Mouse (Mus musculus) embryonic facial prominence, embryonic 14.5 days (tissue): ENCODE measurements at regions not wholly inside any gene's neighbourhood (a gene's known extent, or its start where the extent isn't known, plus 50 kb on each side); places are given as distances from the start of the nearest gene placed in this dataset.
A peak's percentile ranks its signal among the peaks of the same experiment; 100 is the strongest.

Experiments used
- ATAC-seq: fragments of 200-750 bp; cut with Nextera tagmentation; 2 replicates; pipeline ENCODE4 v1.8.0; 2017; ENCODE audit warnings: low read depth, moderate number of reproducible peaks, moderate TSS enrichment
- DNase-seq: peaks from one replicate; pipeline ENCODE4 v3.0.0-alpha.2; 2015; ENCODE audit warnings: low spot score
- H3K27ac ChIP-seq: fragments of 300-500 bp; sonication (generic); replicated peaks from 2 replicates; pipeline ENCODE4 v1.5.1; 2014; ENCODE audit warnings: low read depth, mild to moderate bottlenecking, low read length, moderate library complexity
- H3K27me3 ChIP-seq: fragments of 300-500 bp; sonication (generic); replicated peaks from 2 replicates; pipeline ENCODE4 v1.6.1; 2014; ENCODE audit warnings: low read length; ENCODE audit not compliant: control insufficient read depth, insufficient read depth
- H3K36me3 ChIP-seq: fragments of 300-500 bp; sonication (generic); 2 replicates; pipeline ENCODE4 v1.6.1; 2014; ENCODE audit warnings: low read length, mixed read lengths; ENCODE audit not compliant: control insufficient read depth, insufficient read depth
- H3K4me1 ChIP-seq: fragments of 300-500 bp; sonication (generic); 2 replicates; pipeline ENCODE4 v1.6.1; 2014; ENCODE audit warnings: antibody characterized with exemption, low read length; ENCODE audit not compliant: control insufficient read depth, insufficient read depth
- H3K4me2 ChIP-seq: fragments of 300-500 bp; sonication (generic); 2 replicates; pipeline ENCODE4 v1.6.1; 2014; ENCODE audit warnings: low read depth, mild to moderate bottlenecking, low read length, moderate library complexity, mixed read lengths
- H3K4me3 ChIP-seq: fragments of 300-500 bp; sonication (generic); 2 replicates; pipeline ENCODE4 v1.5.1; 2014; ENCODE audit warnings: low read depth, mild to moderate bottlenecking, low read length
- H3K9ac ChIP-seq: fragments of 300-500 bp; sonication (generic); 2 replicates; pipeline ENCODE4 v1.6.1; 2014; ENCODE audit warnings: low read depth, mild to moderate bottlenecking, low read length, moderate library complexity, mixed read lengths
- H3K9me3 ChIP-seq: fragments of 300-500 bp; sonication (generic); 2 replicates; pipeline ENCODE4 v1.6.1; 2016; ENCODE audit warnings: low read length; ENCODE audit not compliant: control insufficient read depth
- WGBS: fragments of 180-500 bp; shearing (Covaris S2); extraction: QIAGEN DNeasy Blood & Tissue Kit; methylation state at CpG from one replicate; pipeline ENCODE4 v1.1.7; 2014; 5-methylcytosine and 5-hydroxymethylcytosine counted together

GRCm38 (mm10) chrX:142585281-142585680, 95.9 kb upstream of the Tmem164 start:
- H3K4me2 ChIP-seq: no peak overlapping the region
- H3K9me3 ChIP-seq: no peaks in the 10 kb centered on the region
- no peak overlapping the region for H3K9ac ChIP-seq
- WGBS: 68% methylated on average over 2 of the region's 2 CpGs
- ATAC-seq: no peak
- peaks cover 5% of the 10 kb centered on the region; the same call in 1 of the 2 replicates for H3K27me3 ChIP-seq
- no peaks in the 10 kb centered on the region for H3K36me3 ChIP-seq
- no peaks in the 10 kb centered on the region for H3K4me1 ChIP-seq
- H3K27ac ChIP-seq: peak overlapping the region; percentile 10; the same call in 1 of the 2 replicates
- no peak overlapping the region for H3K4me3 ChIP-seq
- no peak for DNase-seq

GRCm38 (mm10) chrX:142599377-142599776, 81.8 kb upstream of the Tmem164 start:
- DNase-seq (no peak), ATAC-seq (no peak)
- Histone ChIP-seq H3K9me3 (no peaks in the 10 kb centered on the region), H3K27ac (no peak overlapping the region), H3K9ac (no peak overlapping the region), H3K27me3 (peaks cover 3% of the 10 kb centered on the region; the same call in 1 of the 2 replicates), H3K4me3 (no peak overlapping the region), H3K36me3 (no peaks in the 10 kb centered on the region), H3K4me2 (no peak overlapping the region), H3K4me1 (no peaks in the 10 kb centered on the region)
- 92% methylated on average over 2 of the region's 2 CpGs for WGBS

GRCm38 (mm10) chrX:142600782-142601181, 80.4 kb upstream of the Tmem164 start:
- Histone ChIP-seq H3K4me2 (no peak overlapping the region), H3K36me3 (no peaks in the 10 kb centered on the region), H3K9me3 (no peaks in the 10 kb centered on the region), H3K27me3 (peaks cover 3% of the 10 kb centered on the region; the same call in 1 of the 2 replicates), H3K9ac (no peak overlapping the region), H3K4me3 (no peak overlapping the region), H3K4me1 (no peaks in the 10 kb centered on the region), H3K27ac (no peak overlapping the region)
- no peak for DNase-seq
- WGBS: 90% methylated on average over 1 of the region's 1 CpGs
- ATAC-seq: no peak

GRCm38 (mm10) chrX:142605088-142605487, 76.1 kb upstream of the Tmem164 start:
- H3K27ac ChIP-seq: no peak overlapping the region
- no peaks in the 10 kb centered on the region for H3K36me3 ChIP-seq
- H3K4me2 ChIP-seq: no peak overlapping the region
- DNase-seq: no peak
- peaks cover 5% of the 10 kb centered on the region; the same call in 1 of the 2 replicates for H3K27me3 ChIP-seq
- H3K9ac ChIP-seq: no peak overlapping the region
- ATAC-seq: no peak
- no peaks in the 10 kb centered on the region for H3K9me3 ChIP-seq
- H3K4me3 ChIP-seq: no peak overlapping the region
- H3K4me1 ChIP-seq: no peaks in the 10 kb centered on the region
- WGBS: 79% methylated on average over 3 of the region's 3 CpGs

- Histone ChIP-seq H3K27ac (no peak overlapping the region), H3K9me3 (no peaks in the 10 kb centered on the region), H3K9ac (no peak overlapping the region), H3K27me3 (peaks cover 2% of the 10 kb centered on the region; the same call in 1 of the 2 replicates), H3K4me1 (no peaks in the 10 kb centered on the region), H3K4me3 (no peak overlapping the region), H3K4me2 (no peak overlapping the region), H3K36me3 (no peaks in the 10 kb centered on the region)
- 86% methylated on average over 8 of the region's 8 CpGs for WGBS
- DNase-seq: peak; percentile 4
- ATAC-seq: no peak
These were observed 74.5 kb upstream of the Tmem164 start for GRCm38 (mm10) chrX:142606595-142607205.

GRCm38 (mm10) chrX:142616189-142616872, 64.9 kb upstream of the Tmem164 start:
- Histone ChIP-seq H3K4me1 (no peaks in the 10 kb centered on the region), H3K9me3 (no peaks in the 10 kb centered on the region), H3K4me3 (no peak overlapping the region), H3K36me3 (no peaks in the 10 kb centered on the region), H3K27ac (no peak overlapping the region), H3K9ac (no peak overlapping the region), H3K27me3 (no peaks in the 10 kb centered on the region; the same call in 1 of the 2 replicates), H3K4me2 (no peak overlapping the region)
- DNase-seq: no peak
- ATAC-seq: no peak
- WGBS: 86% methylated on average over 11 of the region's 11 CpGs

- no peak overlapping the region for H3K27ac ChIP-seq
- H3K36me3 ChIP-seq: no peaks in the 10 kb centered on the region
- no peak overlapping the region for H3K9ac ChIP-seq
- no peaks in the 10 kb centered on the region; the same call in 1 of the 2 replicates for H3K27me3 ChIP-seq
- H3K4me1 ChIP-seq: no peaks in the 10 kb centered on the region
- WGBS: 67% methylated on average over 1 of the region's 1 CpGs
- no peaks in the 10 kb centered on the region for H3K9me3 ChIP-seq
- DNase-seq: no peak
- no peak overlapping the region for H3K4me2 ChIP-seq
- no peak overlapping the region for H3K4me3 ChIP-seq
- ATAC-seq: no peak
These were observed 62.8 kb upstream of the Tmem164 start for GRCm38 (mm10) chrX:142618389-142618788.

- peak; percentile 81 for DNase-seq
- peak overlapping the region; percentile 49 for H3K27ac ChIP-seq
- no peaks in the 10 kb centered on the region for H3K9me3 ChIP-seq
- ATAC-seq: peak; percentile 82; the same call in 1 of the 2 replicates
- WGBS: 10% methylated on average over 2 of the region's 2 CpGs
- H3K4me2 ChIP-seq: no peak overlapping the region
- H3K9ac ChIP-seq: no peak overlapping the region
- H3K4me3 ChIP-seq: no peak overlapping the region
- no peaks in the 10 kb centered on the region for H3K4me1 ChIP-seq
- no peaks in the 10 kb centered on the region; the same call in 1 of the 2 replicates for H3K27me3 ChIP-seq
- no peaks in the 10 kb centered on the region for H3K36me3 ChIP-seq
These were observed 57.8 kb upstream of the Tmem164 start for GRCm38 (mm10) chrX:142623359-142623758.
